Mouse (Mus musculus): Measurements from ENCODE around the gene Zkscan3. TPM values are rescaled to one million over a fixed set of nuclear protein-coding genes. Genes with fewer than 3 reads are reported as not detected.

Gene Zkscan3
- polyA plus RNA-seq (2014; fragmentation: Nextera tagmentation; extraction: Ambion mirVana), result 94.2 and 97.2 TPM in 2 replicates

DNA sequence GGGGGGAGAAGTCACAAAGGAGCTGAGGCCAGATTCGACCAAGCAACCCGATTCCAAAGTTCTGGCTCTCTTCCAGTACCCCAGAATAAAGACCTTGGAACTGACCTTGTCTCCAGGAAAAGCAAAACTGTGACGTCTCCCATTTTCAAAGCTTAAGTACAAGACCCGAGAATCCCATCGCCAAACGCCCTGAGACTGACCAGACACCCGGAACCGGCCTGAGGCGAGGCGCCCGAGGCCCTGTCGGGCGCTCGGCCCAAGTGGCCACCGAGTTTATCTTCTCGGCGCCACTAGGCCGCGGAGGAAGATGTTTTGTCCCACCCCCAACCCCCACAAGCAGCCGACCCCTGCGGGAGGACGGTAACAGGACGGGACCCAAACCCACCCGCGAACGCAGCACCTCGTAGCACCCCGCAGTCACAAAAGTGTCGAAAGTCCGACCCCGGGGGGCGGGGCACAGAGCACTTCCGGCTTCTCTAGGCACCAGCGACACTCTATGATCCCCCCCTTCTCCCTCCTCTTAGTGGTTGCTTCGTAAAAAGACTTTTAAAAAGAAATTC lies at the start of gene Zkscan3:
TSS of gene Zkscan3 (minus strand) at position 469 of the 560 bp plus-strand sequence.
- H3K9me3 ChIP-seq (ENCODE audit: control insufficient read depth, low read length), result no peaks in the 10 kb centered on the region
- DNase-seq (ENCODE audit: low spot score) (peak; percentile 87), ATAC-seq (ENCODE audit: insufficient number of reproducible peaks, low FRiP score, low TSS enrichment, low read depth) (peak; percentile 94)
- no peaks in the 10 kb centered on the region for H3K27me3 ChIP-seq (ENCODE audit: control insufficient read depth, insufficient read depth, low read length)
- WGBS, result 0% methylated on average over 35 of the region's 35 CpGs
- peak within 1 kb of the TSS; percentile 85 for H3K9ac ChIP-seq (ENCODE audit: low read length)
- H3K27ac ChIP-seq (replicated peaks; ENCODE audit: low read depth, low read length), result 0 out of 2 replicates have a peak within 1 kb of the TSS, but pooled peaks have one; percentile 8
- H3K4me3 ChIP-seq (ENCODE audit: low read depth, low read length), result peak within 1 kb of the TSS; percentile 87
- peak within 1 kb of the TSS; percentile 64 for H3K4me2 ChIP-seq (ENCODE audit: low read depth, severe bottlenecking)
- no peaks in the 10 kb centered on the region for H3K36me3 ChIP-seq (ENCODE audit: control insufficient read depth, insufficient read depth, low read length)
- H3K4me1 ChIP-seq (ENCODE audit: control insufficient read depth, insufficient read depth, low read length), result no peaks in the 10 kb centered on the region

- DNase-seq (ENCODE audit: low spot score) (no peak), ATAC-seq (ENCODE audit: insufficient number of reproducible peaks, low FRiP score, low TSS enrichment, low read depth) (no peak)
- H3K4me2 ChIP-seq (ENCODE audit: low read depth, severe bottlenecking), result no peak overlapping the region
- H3K27me3 ChIP-seq (ENCODE audit: control insufficient read depth, insufficient read depth, low read length), result no peaks in the 10 kb centered on the region
- H3K4me3 ChIP-seq (ENCODE audit: low read depth, low read length), result no peak overlapping the region
- no peak overlapping the region for H3K27ac ChIP-seq (replicated peaks; ENCODE audit: low read depth, low read length)
- H3K9me3 ChIP-seq (ENCODE audit: control insufficient read depth, low read length), result no peaks in the 10 kb centered on the region
- 89% methylated on average over 16 of the region's 16 CpGs for WGBS
- no peaks in the 10 kb centered on the region for H3K4me1 ChIP-seq (ENCODE audit: control insufficient read depth, insufficient read depth, low read length)
- H3K9ac ChIP-seq (ENCODE audit: low read length), result no peak overlapping the region
- H3K36me3 ChIP-seq (ENCODE audit: control insufficient read depth, insufficient read depth, low read length), result peaks cover 6% of the 10 kb centered on the region; the same call in 1 of the 2 replicates
Observed at GRCm38 (mm10) chr13:21447856-21448614, 45.5 kb upstream of the Zkscan3 start.

GRCm38 (mm10) chr13:21446796-21447195 lies 44.2 kb upstream of the Zkscan3 start:
- WGBS, result 93% methylated on average over 9 of the region's 9 CpGs
- DNase-seq (ENCODE audit: low spot score) (no peak), ATAC-seq (ENCODE audit: insufficient number of reproducible peaks, low FRiP score, low TSS enrichment, low read depth) (no peak)
- H3K9me3 ChIP-seq (ENCODE audit: control insufficient read depth, low read length), result no peaks in the 10 kb centered on the region
- no peak overlapping the region for H3K9ac ChIP-seq (ENCODE audit: low read length)
- H3K27me3 ChIP-seq (ENCODE audit: control insufficient read depth, insufficient read depth, low read length), result no peaks in the 10 kb centered on the region
- H3K4me2 ChIP-seq (ENCODE audit: low read depth, severe bottlenecking), result no peak overlapping the region
- no peak overlapping the region for H3K27ac ChIP-seq (replicated peaks; ENCODE audit: low read depth, low read length)
- peaks cover 6% of the 10 kb centered on the region; the same call in 1 of the 2 replicates for H3K36me3 ChIP-seq (ENCODE audit: control insufficient read depth, insufficient read depth, low read length)
- no peak overlapping the region for H3K4me3 ChIP-seq (ENCODE audit: low read depth, low read length)
- no peaks in the 10 kb centered on the region for H3K4me1 ChIP-seq (ENCODE audit: control insufficient read depth, insufficient read depth, low read length)

DNA sequence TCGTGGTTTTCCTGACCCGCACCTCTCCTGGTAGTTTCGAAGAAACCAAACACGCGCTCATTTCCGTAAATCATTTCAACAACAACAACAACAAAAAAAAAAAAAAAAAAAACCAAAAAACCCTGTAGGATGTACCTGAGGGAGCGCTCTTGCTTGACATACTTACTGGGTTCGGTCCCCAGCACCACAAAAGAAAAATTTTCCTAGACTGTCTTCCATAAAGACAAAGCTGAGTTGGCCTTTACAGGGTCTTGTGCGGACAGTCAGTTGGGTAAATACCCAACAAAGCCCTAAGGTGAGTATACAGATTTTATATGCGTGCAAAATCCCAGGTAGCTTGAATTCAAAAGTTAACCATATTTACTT lies 38.6 kb upstream of the Zkscan3 start:
- H3K4me1 ChIP-seq (ENCODE audit: control insufficient read depth, insufficient read depth, low read length), result 0 out of 2 replicates have a peak, but pooled peaks cover 3% of the 10 kb centered on the region
- H3K9me3 ChIP-seq (ENCODE audit: control insufficient read depth, low read length), result no peaks in the 10 kb centered on the region
- no peak for DNase-seq (ENCODE audit: low spot score)
- H3K4me3 ChIP-seq (ENCODE audit: low read depth, low read length), result peak overlapping the region; percentile 51
- H3K27ac ChIP-seq (replicated peaks; ENCODE audit: low read depth, low read length), result peak overlapping the region; percentile 64; the same call in 1 of the 2 replicates
- H3K4me2 ChIP-seq (ENCODE audit: low read depth, severe bottlenecking), result peak overlapping the region; percentile 83
- H3K36me3 ChIP-seq (ENCODE audit: control insufficient read depth, insufficient read depth, low read length), result peaks cover 4% of the 10 kb centered on the region; the same call in 1 of the 2 replicates
- no peaks in the 10 kb centered on the region for H3K27me3 ChIP-seq (ENCODE audit: control insufficient read depth, insufficient read depth, low read length)
- WGBS, result 13% methylated on average over 10 of the region's 10 CpGs
- peak; percentile 51 for ATAC-seq (ENCODE audit: insufficient number of reproducible peaks, low FRiP score, low TSS enrichment, low read depth)
- H3K9ac ChIP-seq (ENCODE audit: low read length), result peak overlapping the region; percentile 76

DNA sequence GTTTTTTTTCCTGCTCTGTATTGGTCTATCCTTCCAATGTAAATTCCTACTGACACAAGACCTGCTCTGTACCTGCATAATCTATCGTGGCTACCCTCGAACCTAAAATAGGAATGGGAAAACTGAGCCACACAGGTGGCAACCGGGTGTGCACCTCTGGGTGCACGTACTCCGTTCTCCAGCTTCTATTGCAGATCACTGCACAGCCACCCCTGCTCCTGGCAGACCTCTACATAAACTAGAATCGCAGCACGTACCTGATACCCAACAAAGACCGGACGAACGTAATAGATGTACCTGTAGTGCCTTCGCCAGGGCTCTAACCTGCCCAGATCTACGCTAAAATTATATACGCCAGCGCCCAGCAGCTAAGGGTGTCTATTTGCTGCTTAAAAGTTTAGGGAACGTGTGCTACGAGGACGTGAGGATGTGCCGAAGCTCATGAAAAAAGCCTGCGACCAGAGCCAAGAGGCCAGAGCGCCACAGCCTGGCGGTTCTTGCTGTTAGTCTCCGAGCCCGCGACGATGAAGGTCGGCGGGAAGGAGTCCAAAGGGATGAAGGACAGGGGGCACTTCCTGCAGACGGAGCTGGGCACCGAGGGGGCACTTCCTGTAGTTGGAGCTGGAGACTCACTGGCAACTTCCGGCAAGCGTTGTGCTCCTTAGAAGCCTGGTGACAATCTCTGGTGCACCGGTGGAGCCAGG lies 38.1 kb upstream of the Zkscan3 start, which contains the start of gene Pgbd1:
TSS of gene Pgbd1 (minus strand) at position 556 of the 704 bp plus-strand sequence.
- WGBS, result 1% methylated on average over 32 of the region's 32 CpGs
- peak within 1 kb of the TSS; percentile 64 for H3K27ac ChIP-seq (replicated peaks; ENCODE audit: low read depth, low read length)
- H3K4me1 ChIP-seq (ENCODE audit: control insufficient read depth, insufficient read depth, low read length), result 0 out of 2 replicates have a peak, but pooled peaks cover 3% of the 10 kb centered on the region
- H3K27me3 ChIP-seq (ENCODE audit: control insufficient read depth, insufficient read depth, low read length), result no peaks in the 10 kb centered on the region
- ATAC-seq (ENCODE audit: insufficient number of reproducible peaks, low FRiP score, low TSS enrichment, low read depth) (peak; percentile 90), DNase-seq (ENCODE audit: low spot score) (peak; percentile 83)
- H3K4me2 ChIP-seq (ENCODE audit: low read depth, severe bottlenecking), result peak within 1 kb of the TSS; percentile 83
- H3K36me3 ChIP-seq (ENCODE audit: control insufficient read depth, insufficient read depth, low read length), result peaks cover 4% of the 10 kb centered on the region; the same call in 1 of the 2 replicates
- H3K4me3 ChIP-seq (ENCODE audit: low read depth, low read length), result peak within 1 kb of the TSS; percentile 51
- no peaks in the 10 kb centered on the region for H3K9me3 ChIP-seq (ENCODE audit: control insufficient read depth, low read length)
- peak within 1 kb of the TSS; percentile 76 for H3K9ac ChIP-seq (ENCODE audit: low read length)

DNA sequence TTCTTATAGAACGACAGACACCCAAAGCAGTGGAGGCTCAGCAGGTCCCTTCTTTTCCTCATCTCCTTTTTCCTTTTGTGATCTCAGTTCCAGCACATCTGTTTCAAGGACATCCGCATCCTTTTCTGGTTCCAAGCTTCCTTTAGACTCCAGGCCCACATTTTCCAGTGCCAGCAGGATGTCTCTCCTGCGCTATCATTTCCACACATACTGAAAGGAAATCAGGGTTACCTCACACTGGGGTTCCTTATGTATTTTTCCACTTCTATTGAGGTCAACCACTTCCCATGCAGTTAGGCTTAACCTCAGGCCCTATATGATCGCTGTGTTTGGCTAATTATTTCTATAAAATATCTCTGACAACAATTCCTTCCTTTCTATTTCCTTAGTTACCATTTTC lies 32.9 kb upstream of the Zkscan3 start:
- no peak for DNase-seq (ENCODE audit: low spot score)
- H3K9me3 ChIP-seq (ENCODE audit: control insufficient read depth, low read length), result no peaks in the 10 kb centered on the region
- WGBS, result 84% methylated on average over 4 of the region's 4 CpGs
- H3K36me3 ChIP-seq (ENCODE audit: control insufficient read depth, insufficient read depth, low read length), result no peaks in the 10 kb centered on the region
- no peak for ATAC-seq (ENCODE audit: insufficient number of reproducible peaks, low FRiP score, low TSS enrichment, low read depth)
- no peak overlapping the region for H3K4me2 ChIP-seq (ENCODE audit: low read depth, severe bottlenecking)
- no peaks in the 10 kb centered on the region for H3K27me3 ChIP-seq (ENCODE audit: control insufficient read depth, insufficient read depth, low read length)
- H3K4me1 ChIP-seq (ENCODE audit: control insufficient read depth, insufficient read depth, low read length), result 0 out of 2 replicates have a peak, but pooled peaks cover 3% of the 10 kb centered on the region
- H3K4me3 ChIP-seq (ENCODE audit: low read depth, low read length), result no peak overlapping the region
- no peak overlapping the region for H3K9ac ChIP-seq (ENCODE audit: low read length)
- H3K27ac ChIP-seq (replicated peaks; ENCODE audit: low read depth, low read length), result no peak overlapping the region

DNA sequence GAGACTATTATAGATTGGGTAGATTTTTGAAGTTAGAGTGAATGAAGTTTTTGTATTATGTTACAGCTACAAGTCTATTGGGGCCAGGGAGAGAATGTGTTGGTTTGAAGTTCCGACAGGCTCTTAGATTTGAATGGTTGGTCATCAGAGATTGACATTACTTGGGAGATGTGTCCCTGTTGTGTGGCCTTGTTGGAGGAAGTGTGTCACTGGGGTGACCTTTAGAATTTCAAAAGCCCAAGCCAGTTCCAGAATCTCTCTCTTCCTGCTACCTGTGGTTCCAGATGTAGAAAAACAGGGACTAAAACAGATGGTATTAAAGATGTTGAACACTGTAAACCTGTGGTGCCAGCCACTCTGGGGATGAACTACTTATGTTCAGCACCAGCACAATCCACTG lies 25.1 kb upstream of the Zkscan3 start:
- Histone ChIP-seq H3K9me3 (ENCODE audit: control insufficient read depth, low read length) (no peaks in the 10 kb centered on the region), H3K9ac (ENCODE audit: low read length) (no peak overlapping the region), H3K27ac (replicated peaks; ENCODE audit: low read depth, low read length) (no peak overlapping the region), H3K27me3 (ENCODE audit: control insufficient read depth, insufficient read depth, low read length) (no peaks in the 10 kb centered on the region), H3K4me3 (ENCODE audit: low read depth, low read length) (no peak overlapping the region), H3K4me1 (ENCODE audit: control insufficient read depth, insufficient read depth, low read length) (no peaks in the 10 kb centered on the region), H3K4me2 (ENCODE audit: low read depth, severe bottlenecking) (no peak overlapping the region), H3K36me3 (ENCODE audit: control insufficient read depth, insufficient read depth, low read length) (no peaks in the 10 kb centered on the region)
- no peak for DNase-seq (ENCODE audit: low spot score)
- ATAC-seq (ENCODE audit: insufficient number of reproducible peaks, low FRiP score, low TSS enrichment, low read depth), result no peak
- 94% methylated on average over 1 of the region's 1 CpGs for WGBS

GRCm38 (mm10) chr13:21423301-21423700 lies 20.7 kb upstream of the Zkscan3 start:
- Histone ChIP-seq H3K36me3 (ENCODE audit: control insufficient read depth, insufficient read depth, low read length) (no peaks in the 10 kb centered on the region), H3K4me3 (ENCODE audit: low read depth, low read length) (no peak overlapping the region), H3K4me2 (ENCODE audit: low read depth, severe bottlenecking) (no peak overlapping the region), H3K9me3 (ENCODE audit: control insufficient read depth, low read length) (no peaks in the 10 kb centered on the region), H3K4me1 (ENCODE audit: control insufficient read depth, insufficient read depth, low read length) (no peaks in the 10 kb centered on the region), H3K27ac (replicated peaks; ENCODE audit: low read depth, low read length) (no peak overlapping the region), H3K9ac (ENCODE audit: low read length) (no peak overlapping the region), H3K27me3 (ENCODE audit: control insufficient read depth, insufficient read depth, low read length) (no peaks in the 10 kb centered on the region)
- peak; percentile 3 for DNase-seq (ENCODE audit: low spot score)
- no peak for ATAC-seq (ENCODE audit: insufficient number of reproducible peaks, low FRiP score, low TSS enrichment, low read depth)
- 60% methylated on average over 5 of the region's 5 CpGs for WGBS

Measured in limb, embryonic 11.5 days (tissue).